Mouse (Mus musculus) CH12.LX (cell line): ENCODE measurements at regions not wholly inside any gene's neighbourhood (a gene's known extent, or its start where the extent isn't known, plus 50 kb on each side); places are given as distances from the start of the nearest gene placed in this dataset.

Experiments used
- DNase-seq: peaks from one replicate; pipeline ENCODE4 v3.0.0-alpha.2; 2013; ENCODE audit errors: extremely low read depth
- H3K27ac ChIP-seq: 2 replicates; pipeline ENCODE4 v1.5.1; 2012; ENCODE audit warnings: low read depth, mild to moderate bottlenecking, control low read depth, moderate library complexity; ENCODE audit not compliant: insufficient read depth
- H3K27me3 ChIP-seq: replicated peaks from 2 replicates; pipeline ENCODE3; 2012; ENCODE audit warnings: inconsistent platforms
- H3K36me3 ChIP-seq, 2 experiments: replicated peaks in 1 of 2; 2 replicates each; pipeline versions ENCODE3 to v1.6.1; 2012; ENCODE audit warnings: inconsistent platforms in 1 of 2, low read length in 1 of 2, mild to moderate bottlenecking in 1 of 2, mixed read lengths in 1 of 2, moderate library complexity in 1 of 2; ENCODE audit not compliant: control insufficient read depth in 1 of 2, insufficient read depth in 1 of 2
- H3K4me1 ChIP-seq, 2 experiments: 2 replicates each; pipeline ENCODE4 v1.6.1; 2012; ENCODE audit warnings: inconsistent platforms in 1 of 2, moderate library complexity in 1 of 2; ENCODE audit not compliant: insufficient read depth in 2 of 2, control insufficient read depth in 1 of 2
- H3K4me2 ChIP-seq: 2 replicates; pipeline ENCODE4 v1.6.1; 2012; ENCODE audit warnings: low read depth, mild to moderate bottlenecking, control low read depth; ENCODE audit not compliant: poor library complexity, insufficient read depth, severe bottlenecking
- H3K4me3 ChIP-seq, 3 experiments: fragments of 150-350 bp in 1 of 3; sonication (generic) in 1 of 3; replicated peaks in 1 of 3; 2 replicates each; pipeline versions ENCODE3 to v1.5.1; 2011 to 2012; ENCODE audit warnings: low read depth in 2 of 3, low read length in 2 of 3, mild to moderate bottlenecking in 2 of 3, moderate library complexity in 2 of 3, control low read depth in 1 of 3, improper control_type of control experiment in 1 of 3, inconsistent platforms in 1 of 3, mixed read lengths in 1 of 3; ENCODE audit not compliant: poor library complexity in 1 of 3
- H3K79me2 ChIP-seq: replicated peaks from 2 replicates; pipeline ENCODE4 v1.6.1; 2012; ENCODE audit warnings: mild to moderate bottlenecking, moderate library complexity; ENCODE audit not compliant: control insufficient read depth, poor library complexity, insufficient read depth, severe bottlenecking; ENCODE audit errors: extremely low read depth
- H3K9ac ChIP-seq: 2 replicates; pipeline ENCODE4 v1.6.1; 2012; ENCODE audit warnings: low read depth, mild to moderate bottlenecking, control low read depth, moderate library complexity; ENCODE audit not compliant: insufficient read depth
- H3K9me3 ChIP-seq: replicated peaks from 2 replicates; pipeline ENCODE3; 2012; ENCODE audit warnings: low read length, inconsistent platforms, mixed read lengths
- BHLHE40 ChIP-seq: IDR thresholded peaks from 2 replicates; pipeline ENCODE4 v1.6.1; 2011; ENCODE audit warnings: mild to moderate bottlenecking, low read depth, low read length, improper control_type of control experiment
- CHD1 ChIP-seq: IDR thresholded peaks from 2 replicates; pipeline ENCODE4 v1.6.1; 2012; ENCODE audit warnings: low read depth, low read length, improper control_type of control experiment, inconsistent platforms
- ELF1 ChIP-seq: IDR thresholded peaks from 2 replicates; pipeline ENCODE4 v1.6.1; 2014; ENCODE audit warnings: low read depth, mild to moderate bottlenecking, inconsistent platforms, low read length, improper control_type of control experiment
- EP300 ChIP-seq: IDR thresholded peaks from 2 replicates; pipeline ENCODE4 v1.6.1; 2011; ENCODE audit warnings: low read length, improper control_type of control experiment
- IRF4 ChIP-seq: IDR thresholded peaks from 2 replicates; pipeline ENCODE4 v1.6.1; 2014; ENCODE audit warnings: low read depth, mild to moderate bottlenecking, inconsistent platforms, low read length, improper control_type of control experiment
- JUN ChIP-seq: IDR thresholded peaks from 2 replicates; pipeline ENCODE4 v1.6.1; 2011; ENCODE audit warnings: low read depth, mild to moderate bottlenecking, low read length, improper control_type of control experiment, moderate library complexity; ENCODE audit not compliant: insufficient read depth
- JUND ChIP-seq: conservative IDR thresholded peaks from 2 replicates; pipeline ENCODE4 v1.6.1; 2011; ENCODE audit warnings: low read depth, low read length, improper control_type of control experiment
- KAT2A ChIP-seq: IDR thresholded peaks from 2 replicates; pipeline ENCODE4 v1.6.1; 2012; ENCODE audit warnings: low read length, improper control_type of control experiment, inconsistent platforms; ENCODE audit not compliant: insufficient replicate concordance
- MAX ChIP-seq: IDR thresholded peaks from 2 replicates; pipeline ENCODE4 v1.6.1; 2011; ENCODE audit warnings: low read length, improper control_type of control experiment
- MAZ ChIP-seq: IDR thresholded peaks from 2 replicates; pipeline ENCODE4 v1.6.1; 2012; ENCODE audit warnings: low read depth, mild to moderate bottlenecking, inconsistent platforms, low read length, improper control_type of control experiment, moderate library complexity
- NRF1 ChIP-seq: IDR thresholded peaks from 2 replicates; pipeline ENCODE4 v1.6.1; 2014; ENCODE audit warnings: low read depth, mild to moderate bottlenecking, inconsistent platforms, low read length, improper control_type of control experiment, moderate library complexity
- PAX5 ChIP-seq: IDR thresholded peaks from 2 replicates; pipeline ENCODE4 v1.6.1; 2012; ENCODE audit warnings: low read length, inconsistent platforms, mixed read lengths
- RCOR1 ChIP-seq: conservative IDR thresholded peaks from 2 replicates; pipeline ENCODE4 v1.6.1; 2012; ENCODE audit warnings: low read depth, mild to moderate bottlenecking, inconsistent platforms, low read length, improper control_type of control experiment
- SMC3 ChIP-seq: IDR thresholded peaks from 2 replicates; pipeline ENCODE4 v1.6.1; 2011; ENCODE audit warnings: low read depth, low read length, improper control_type of control experiment
- UBTF ChIP-seq: IDR thresholded peaks from 2 replicates; pipeline ENCODE4 v1.6.1; 2012; ENCODE audit warnings: low read depth, mild to moderate bottlenecking, inconsistent platforms, low read length, improper control_type of control experiment, moderate library complexity
- USF1 ChIP-seq: IDR thresholded peaks from 2 replicates; pipeline ENCODE4 v1.6.1; 2014; ENCODE audit warnings: low read depth, mild to moderate bottlenecking, inconsistent platforms, low read length, improper control_type of control experiment
- USF2 ChIP-seq: conservative IDR thresholded peaks from 2 replicates; pipeline ENCODE4 v1.6.1; 2011; ENCODE audit warnings: low read depth, low read length, improper control_type of control experiment
- ZC3H11A ChIP-seq: IDR thresholded peaks from 2 replicates; pipeline ENCODE4 v1.6.1; 2012; ENCODE audit warnings: low read depth, mild to moderate bottlenecking, inconsistent platforms, low read length, improper control_type of control experiment
- ZKSCAN1 ChIP-seq: IDR thresholded peaks from 2 replicates; pipeline ENCODE4 v1.6.1; 2012; ENCODE audit warnings: low read depth, inconsistent platforms, low read length, improper control_type of control experiment, borderline replicate concordance
- ZNF384 ChIP-seq: IDR thresholded peaks from 2 replicates; pipeline ENCODE4 v1.6.1; 2012; ENCODE audit warnings: low read depth, low read length, improper control_type of control experiment, inconsistent platforms
- dilution Hi-C: fragments of 300-500 bp; cut with MboI; formaldehyde crosslinking; loops from 2 replicates; pipeline ENCODE4 v1.14.3; 2020; ENCODE audit warnings: low sequenced_read_pairs; ENCODE audit not compliant: extremely low pct_unique_long_range_greater_than_20kb, extremely low pct_ligation_motif_present
- in situ Hi-C: fragments of 300-500 bp; cut with MboI; formaldehyde crosslinking; loops from 3 replicates; pipeline ENCODE4 v1.14.3; 2019; ENCODE audit warnings: low sequenced_read_pairs, low pct_ligation_motif_present, low pct_unique_long_range_greater_than_20kb, mixed read lengths

- H3K27ac ChIP-seq: no peak overlapping the region
- no peak overlapping the region for H3K9ac ChIP-seq
- TF ChIP-seq MAZ (no peak), IRF4 (no peak), KAT2A (no peak), ZKSCAN1 (no peak), SMC3 (no peak), CHD1 (no peak), EP300 (no peak), RCOR1 (no peak), BHLHE40 (no peak), MAX (no peak), JUND (no peak), USF1 (no peak), ZNF384 (no peak), PAX5 (no peak), ELF1 (no peak)
- TF ChIP-seq, all 38 proteins: peak for 0
- H3K27me3 ChIP-seq: no peaks in the 10 kb centered on the region
- in situ Hi-C loops: no loop called here
- H3K79me2 ChIP-seq: no peaks in the 10 kb centered on the region
- no peaks in the 10 kb centered on the region for H3K4me1 ChIP-seq
- no peaks in the 10 kb centered on the region for H3K9me3 ChIP-seq
- no peak overlapping the region for H3K4me2 ChIP-seq
- no peaks in the 10 kb centered on the region for H3K36me3 ChIP-seq
- dilution Hi-C loops: no loop called here
- no peak overlapping the region for H3K4me3 ChIP-seq
- no peak for DNase-seq
Observed at GRCm38 (mm10) chr2:147753089-147753488, 293.7 kb downstream of the Foxa2 start.

DNA sequence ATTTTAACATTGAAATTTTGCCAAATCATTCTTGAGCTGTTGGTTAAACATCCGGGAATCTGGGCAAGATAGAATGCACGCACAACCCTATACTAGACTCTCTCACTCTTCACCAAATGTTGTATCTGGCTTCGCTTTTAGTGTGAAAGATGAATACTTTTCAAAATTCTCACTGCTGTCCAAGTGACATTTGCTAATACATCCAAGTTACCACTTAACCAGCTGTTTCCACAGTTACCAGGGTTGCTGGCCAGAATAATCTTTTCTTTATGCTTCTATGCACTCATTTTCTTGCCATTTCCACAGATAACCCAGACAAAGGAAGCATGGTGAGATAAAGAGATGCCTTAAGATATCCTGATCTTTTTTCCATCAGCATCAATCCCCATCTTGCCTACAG lies 294.9 kb downstream of the Foxa2 start:
- dilution Hi-C loops: no loop called here
- Histone ChIP-seq H3K4me1 (no peaks in the 10 kb centered on the region), H3K9ac (no peak overlapping the region), H3K79me2 (no peaks in the 10 kb centered on the region), H3K4me2 (no peak overlapping the region), H3K9me3 (no peaks in the 10 kb centered on the region), H3K27ac (no peak overlapping the region), H3K36me3 (no peaks in the 10 kb centered on the region), H3K27me3 (no peaks in the 10 kb centered on the region), H3K4me3 (no peak overlapping the region)
- TF ChIP-seq UBTF (no peak), ZC3H11A (no peak), USF2 (no peak), JUN (no peak), NRF1 (no peak)
- in situ Hi-C loops: no loop called here
- no peak for DNase-seq
